Mouse (Mus musculus) spleen, postnatal 14 days (tissue): ENCODE measurements around the gene Gm5460.

Experiments used
- DNase-seq, 2 experiments: peaks; one replicate each; pipeline ENCODE4 v3.0.0; 2021 to 2022; ENCODE audit warnings: low spot score in 2 of 2

Gm5460 gene

DNA sequence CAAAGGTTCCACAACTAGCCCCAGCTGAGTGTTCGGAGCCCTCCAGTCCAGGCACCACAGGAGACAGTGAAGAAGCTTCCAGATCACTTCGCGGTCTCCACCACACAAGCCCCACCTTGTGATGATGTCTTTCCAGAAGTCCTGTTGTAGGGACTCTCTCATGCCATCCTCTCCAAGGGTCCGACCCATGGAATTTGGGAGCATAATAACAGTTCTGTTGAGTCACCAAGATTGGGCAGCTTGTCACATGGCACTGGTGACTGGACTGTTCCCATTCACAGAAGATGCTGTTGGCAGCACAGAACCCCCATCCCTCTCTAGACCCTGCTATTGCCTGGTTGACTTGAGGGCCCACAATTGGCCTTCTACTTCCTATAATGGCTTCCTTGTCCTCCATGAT, at the start of gene Gm5460:
Gm5460 (plus strand) TSS at position 378 of the 400 bp plus-strand sequence.
- DNase-seq = no peak

DNA sequence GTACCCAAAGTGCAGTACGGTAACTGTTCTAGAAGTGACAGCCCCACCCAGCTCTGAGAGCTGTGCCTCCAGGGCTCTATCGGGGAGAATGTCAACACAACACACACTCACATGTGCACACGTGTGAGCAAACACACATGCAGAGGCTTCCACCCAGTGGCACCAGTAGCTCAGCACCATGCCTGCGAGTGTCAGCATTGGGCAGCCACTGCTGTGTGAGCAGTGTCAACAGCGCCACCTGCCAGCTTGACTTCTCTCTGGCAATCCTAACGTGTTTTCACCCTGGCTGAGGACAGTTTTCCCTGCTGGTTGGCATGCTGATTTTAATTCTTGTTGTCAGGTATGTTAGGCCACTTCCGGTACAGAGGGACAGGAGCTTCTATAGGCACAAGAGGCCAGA, 43.9 kb upstream of the Gm5460 start:
- no peak for DNase-seq

DNA sequence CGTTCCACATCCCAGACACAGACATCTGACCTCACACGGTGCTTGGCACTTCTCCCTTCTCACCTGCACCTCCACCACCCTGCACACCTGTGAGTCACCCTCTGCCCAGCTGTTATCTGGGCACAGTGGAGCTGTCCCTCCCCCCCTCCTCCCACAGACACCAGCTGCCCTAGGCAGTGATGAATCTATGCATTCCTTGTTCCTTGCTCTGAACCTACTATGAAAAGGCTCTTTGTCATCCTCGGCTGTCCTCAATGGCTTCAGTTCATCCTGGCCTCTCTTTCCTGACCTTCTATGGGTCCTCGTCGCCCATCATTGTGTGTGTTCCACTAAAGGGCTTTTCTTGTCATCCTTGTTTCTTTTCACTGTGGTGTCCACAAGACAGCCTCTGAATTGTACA, 41.8 kb upstream of the Gm5460 start:
- DNase-seq = no peak

DNA sequence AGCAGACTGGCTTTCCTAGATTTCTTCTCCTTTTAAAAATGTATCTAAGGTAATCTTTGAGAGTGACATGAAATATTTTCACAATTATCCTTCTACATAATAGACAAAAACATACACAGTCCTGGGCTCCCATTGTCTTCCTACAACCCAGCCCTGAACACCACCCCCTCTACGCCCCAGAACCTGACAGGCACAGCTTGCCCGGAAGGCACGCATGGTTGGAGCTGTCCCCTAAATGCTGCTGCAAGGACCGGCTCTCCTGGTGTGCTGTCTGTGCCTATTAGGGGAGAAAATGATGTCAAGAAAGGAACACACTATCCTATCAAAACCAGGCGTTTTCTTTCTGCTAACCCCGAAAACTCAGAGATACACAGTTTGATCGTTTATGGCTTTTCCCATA, 38.8 kb upstream of the Gm5460 start:
- DNase-seq = no peak

DNA sequence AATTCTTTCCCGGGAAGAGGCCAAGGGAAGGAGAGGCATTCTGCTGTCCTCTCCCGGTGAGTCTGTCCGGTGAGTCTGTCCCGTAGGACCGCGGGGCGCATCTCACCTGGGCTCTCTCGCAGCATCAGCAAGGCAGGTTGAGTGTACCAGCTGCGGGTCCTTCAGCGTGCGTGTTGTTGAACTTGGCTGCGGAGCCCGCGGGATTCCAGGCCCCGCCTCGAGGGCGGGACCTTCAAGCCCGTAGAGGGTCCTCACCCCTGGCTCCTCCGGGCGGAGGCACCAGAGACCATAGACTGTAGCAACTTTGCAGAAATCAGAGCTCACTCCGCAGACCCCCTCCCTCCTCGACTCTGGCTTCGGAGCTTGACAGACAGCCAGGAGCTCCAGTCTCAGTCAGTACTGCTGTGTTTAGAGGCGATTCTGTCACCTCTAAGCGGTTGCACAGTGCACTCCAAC, 37.9 kb upstream of the Gm5460 start, which contains the start of gene Zfp488:
Zfp488 (minus strand) TSS at position 161 of the 456 bp plus-strand sequence.
- no peak for DNase-seq

DNA sequence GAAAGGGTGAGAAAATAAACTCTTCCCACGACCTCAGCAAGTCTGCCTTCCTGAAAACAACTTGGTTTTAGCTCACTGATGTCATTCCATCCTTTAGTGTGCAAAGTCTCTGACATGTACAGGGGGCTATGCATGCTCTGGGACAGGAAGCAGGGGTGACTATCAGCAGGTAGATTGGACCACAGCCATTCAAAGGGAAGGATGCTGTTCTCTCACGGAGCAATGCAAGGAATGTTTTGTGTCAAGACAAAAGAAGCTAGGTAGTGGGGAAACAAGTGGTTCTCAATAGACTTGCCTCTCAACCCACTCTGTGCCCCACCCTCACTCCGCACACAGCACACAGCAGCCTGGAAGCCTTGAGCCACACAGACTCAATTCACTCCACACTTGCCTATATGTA, 27.4 kb upstream of the Gm5460 start:
- DNase-seq = no peak

DNA sequence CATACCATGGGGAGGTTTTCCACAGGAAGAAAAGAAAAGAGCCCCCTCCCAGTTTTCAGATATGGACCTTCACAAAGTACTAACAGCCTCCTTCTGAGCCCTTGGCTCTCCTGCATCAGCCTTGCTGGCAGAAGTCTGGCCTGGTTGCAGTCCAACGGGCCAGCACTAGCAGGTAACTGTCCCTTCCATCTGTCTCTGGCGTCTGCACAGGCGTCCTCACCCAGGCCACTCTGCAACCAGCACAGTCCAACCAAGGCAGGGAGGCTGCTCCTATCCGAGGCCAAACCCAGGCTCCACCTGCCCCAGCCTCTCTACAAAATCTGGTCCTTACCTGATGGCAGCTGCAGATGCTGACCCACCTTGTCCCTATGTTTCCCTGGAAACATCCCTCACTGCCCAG, 24.6 kb upstream of the Gm5460 start:
- no peak for DNase-seq

DNA sequence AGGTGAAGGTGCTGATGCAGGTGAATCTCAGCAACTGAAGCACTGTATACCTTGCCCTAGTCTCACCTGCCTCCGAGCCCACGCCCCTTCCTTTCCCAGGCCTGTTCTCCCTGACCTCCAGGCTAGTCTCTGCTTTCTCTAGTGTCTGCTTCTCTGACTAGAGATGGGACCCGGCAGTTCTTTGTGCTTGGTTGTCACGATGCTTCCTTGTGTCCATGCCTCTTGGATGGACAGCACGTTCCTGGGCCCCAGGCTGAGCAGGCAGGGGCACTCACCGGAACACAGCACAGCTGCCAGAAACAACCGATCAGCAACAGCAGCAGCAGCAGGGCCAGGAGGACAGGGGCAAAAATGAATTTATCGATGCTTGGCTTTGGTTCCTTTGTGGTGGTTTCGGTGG, 23.5 kb upstream of the Gm5460 start:
- DNase-seq = no peak

DNA sequence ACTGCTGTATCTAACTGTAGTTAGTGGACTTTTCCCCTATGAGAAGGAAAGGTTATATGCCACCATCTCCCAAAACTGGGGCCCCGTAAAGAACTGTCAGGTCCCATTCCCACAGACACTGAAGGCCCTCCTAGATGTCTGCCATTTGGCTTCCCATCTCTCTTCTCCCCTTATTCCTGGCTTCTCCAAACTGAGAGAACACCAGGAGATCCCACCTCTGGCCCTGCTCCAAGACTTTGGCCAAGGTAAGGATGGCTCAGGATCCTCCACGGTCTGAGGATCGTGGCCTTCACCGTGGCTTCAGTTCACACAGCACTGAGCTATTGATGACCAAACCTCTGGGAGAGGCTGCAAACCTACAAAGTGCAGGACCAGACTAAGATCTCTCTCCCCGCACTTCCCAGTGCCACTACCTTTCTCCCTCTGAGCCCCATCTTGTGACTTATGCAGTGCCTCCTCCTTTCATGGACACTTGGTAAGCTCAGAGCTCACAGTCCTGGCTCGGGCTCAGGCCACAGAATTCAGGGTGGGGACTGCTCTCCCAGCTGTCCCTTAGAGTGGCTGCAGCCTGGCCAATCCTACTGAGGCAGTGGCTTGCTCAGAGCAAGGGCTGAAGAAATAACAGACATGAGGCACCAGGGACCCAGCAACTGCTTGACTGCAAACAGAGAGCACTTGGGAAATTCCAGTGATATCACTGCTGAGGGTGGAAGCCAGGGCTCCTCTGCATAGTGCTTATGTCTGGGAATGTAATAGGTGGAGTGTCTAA, 22.9 kb upstream of the Gm5460 start:
- DNase-seq = no peak

DNA sequence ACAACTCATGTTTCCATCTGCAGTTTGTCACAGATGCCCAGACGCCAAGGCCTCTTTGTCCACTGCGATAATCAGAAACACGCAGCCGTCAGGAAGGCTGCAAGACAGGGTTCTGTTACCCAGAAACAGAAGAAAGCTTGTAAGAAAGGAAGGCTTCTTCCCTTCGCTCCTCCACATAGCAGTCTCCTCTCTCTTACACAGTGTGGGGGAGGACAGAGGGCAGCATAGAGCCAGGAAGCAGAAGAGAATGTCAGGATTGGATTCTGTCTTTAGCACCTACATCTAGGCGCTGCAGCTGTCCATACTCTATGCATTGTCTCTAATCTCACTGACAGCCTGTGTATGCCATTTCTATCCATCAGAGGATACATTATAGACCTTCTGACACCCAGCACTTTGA, 19.1 kb upstream of the Gm5460 start:
- DNase-seq = no peak

DNA sequence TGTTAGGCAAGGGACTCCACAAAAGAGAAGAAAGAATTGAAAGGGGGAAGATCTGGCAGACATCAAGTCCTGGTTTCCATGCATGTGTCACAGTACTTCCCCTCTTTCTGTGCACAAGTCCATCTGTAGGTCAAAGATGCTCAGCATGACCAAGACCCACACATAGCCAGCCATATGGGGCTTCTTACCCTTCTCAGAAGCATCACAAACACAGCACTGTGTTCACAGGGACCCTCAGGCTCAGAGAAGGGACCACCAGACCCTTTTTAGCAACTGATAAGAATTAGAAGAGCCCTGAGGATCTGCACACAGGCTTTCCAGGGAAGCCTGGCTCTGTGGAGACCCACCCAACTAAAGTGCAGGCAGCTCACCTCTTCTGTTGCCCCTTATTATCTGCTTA, 16.5 kb upstream of the Gm5460 start:
- DNase-seq = no peak

DNA sequence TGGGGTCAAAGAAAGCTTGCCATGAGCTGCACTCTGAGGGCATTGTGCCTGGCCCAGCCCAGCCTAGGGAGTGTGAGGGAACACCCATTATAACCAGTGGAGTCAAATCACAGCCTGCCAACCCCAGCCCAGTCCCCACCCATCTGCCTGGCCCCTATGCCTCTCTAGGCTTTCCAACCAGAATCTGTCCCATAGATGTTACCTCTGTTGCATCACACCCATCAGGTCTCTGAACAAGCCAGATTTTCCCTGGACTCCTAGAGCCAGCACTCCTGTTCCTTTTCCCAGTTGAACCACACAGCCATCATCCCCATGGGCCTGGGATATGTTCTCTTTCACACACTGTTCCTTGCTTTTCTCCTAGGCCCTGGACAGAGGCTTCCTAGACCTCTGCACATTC, 15.1 kb upstream of the Gm5460 start:
- DNase-seq = no peak

DNA sequence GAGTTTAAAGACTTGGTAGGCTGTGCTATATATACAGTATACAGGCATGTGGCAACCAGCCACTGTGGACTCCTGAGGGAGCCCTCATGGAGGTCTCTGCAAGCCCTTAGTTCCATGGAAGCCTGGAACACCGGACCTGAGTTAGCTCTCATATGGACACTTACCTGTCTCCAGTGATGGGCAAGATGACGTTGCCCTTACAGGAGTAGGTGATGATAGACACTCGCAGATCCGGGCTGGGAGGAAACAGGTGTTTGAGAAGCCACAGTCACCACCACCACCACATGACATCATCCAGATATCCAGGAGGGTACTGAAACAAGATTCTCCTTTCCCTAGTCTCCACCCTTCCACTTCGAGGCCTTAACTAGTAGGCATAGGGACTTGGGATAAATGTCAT, 14.2 kb upstream of the Gm5460 start:
- DNase-seq = no peak

DNA sequence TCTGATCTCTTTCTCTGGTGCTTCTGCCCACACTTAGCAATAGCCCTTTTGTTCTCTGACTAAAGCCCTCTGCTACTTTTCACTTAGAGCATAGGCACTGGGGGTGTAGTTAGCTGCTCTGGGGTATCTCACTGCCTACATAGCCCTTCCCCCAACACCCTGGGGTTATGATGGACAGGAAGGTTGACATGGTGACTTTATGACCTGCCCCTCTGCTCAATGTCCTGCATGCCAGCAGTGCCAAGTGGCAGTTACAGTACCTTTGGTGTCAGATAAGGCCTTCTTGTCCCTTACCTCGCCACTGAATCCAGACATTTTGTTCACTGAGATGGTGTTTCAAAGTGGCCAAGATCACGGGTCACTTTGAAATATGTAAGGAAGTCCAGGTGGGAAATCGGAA, 1.5 kb upstream of the Gm5460 start, which contains the start of gene Gm30083:
Gm30083 (minus strand) TSS at position 120 of the 400 bp plus-strand sequence.
- DNase-seq = no peak

DNA sequence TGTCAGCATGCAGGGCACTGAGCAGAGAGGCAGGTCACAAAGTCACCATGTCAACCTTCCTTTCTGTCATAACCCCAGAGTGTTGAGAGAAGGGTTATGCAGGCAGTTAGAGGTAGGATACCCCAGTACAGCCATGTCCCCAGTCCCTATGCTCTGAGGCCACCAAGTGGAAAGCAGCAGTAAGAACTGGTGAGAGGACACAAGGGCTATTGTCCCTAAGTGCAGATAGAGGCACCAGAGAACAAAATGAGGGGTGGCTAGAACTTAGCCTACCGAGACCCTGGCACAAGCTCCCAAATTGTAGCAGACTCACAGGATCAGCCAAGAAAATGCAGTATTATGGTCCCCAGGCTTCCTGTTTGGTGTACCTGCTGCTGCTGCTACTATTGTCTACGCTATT, 380 bp downstream of the Gm5460 start:
- DNase-seq = no peak

DNA sequence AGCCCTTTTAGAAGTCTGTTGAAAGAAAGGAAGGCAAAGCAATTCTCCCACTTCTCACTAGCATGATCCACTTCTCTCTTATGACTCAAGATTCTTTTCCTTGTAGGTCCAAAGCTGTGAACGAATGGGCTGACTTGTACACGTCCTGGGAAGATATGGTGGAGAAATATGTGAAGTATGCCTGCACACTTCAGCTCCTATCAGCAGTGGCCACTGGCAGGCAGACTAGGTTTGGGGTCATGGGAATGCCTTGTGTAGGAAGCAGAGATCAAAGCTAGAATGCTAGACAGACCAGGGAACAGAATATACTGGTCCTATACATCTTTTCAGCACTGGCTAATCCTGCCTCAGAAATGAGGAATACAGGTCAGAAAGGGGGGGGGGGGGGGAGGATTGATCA, 10.2 kb downstream of the Gm5460 start:
- DNase-seq = no peak

DNA sequence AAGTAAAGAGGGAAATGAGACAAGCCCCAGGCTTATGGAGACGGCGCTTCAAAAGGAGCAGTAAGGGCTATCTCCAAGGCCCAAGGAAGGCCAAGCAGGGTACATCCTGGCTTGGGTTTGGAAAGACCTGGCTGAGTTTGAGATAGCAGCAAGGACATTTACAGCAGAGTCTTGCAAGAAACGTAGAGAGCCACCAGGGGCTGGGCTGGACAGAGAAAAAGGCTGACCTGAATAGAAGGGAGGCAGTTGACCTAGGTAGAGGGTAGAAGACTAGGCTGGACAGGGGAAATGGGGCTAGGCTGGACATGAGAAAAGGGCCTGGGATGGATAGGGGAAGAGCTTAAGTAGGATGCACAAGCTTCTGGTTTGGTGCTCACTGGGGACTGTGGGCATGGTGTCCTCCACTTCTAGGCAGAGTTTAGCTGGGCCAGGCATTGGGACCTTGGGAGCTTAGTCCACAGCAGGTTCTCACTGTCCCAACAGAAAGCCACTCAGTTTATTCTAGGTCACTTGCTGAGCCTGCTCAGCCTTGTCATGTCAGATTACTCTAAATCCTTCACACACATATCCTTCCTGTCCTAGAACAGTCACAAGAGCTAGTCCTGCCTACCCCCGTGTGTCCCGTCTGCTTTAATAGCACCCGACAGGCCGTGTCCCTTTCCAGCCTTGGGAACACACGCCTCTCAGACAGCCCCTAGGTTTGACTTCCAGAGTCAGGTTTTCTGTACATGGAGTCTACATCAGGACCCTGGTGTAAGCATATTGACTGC, 17.5 kb downstream of the Gm5460 start:
- DNase-seq = no peak

DNA sequence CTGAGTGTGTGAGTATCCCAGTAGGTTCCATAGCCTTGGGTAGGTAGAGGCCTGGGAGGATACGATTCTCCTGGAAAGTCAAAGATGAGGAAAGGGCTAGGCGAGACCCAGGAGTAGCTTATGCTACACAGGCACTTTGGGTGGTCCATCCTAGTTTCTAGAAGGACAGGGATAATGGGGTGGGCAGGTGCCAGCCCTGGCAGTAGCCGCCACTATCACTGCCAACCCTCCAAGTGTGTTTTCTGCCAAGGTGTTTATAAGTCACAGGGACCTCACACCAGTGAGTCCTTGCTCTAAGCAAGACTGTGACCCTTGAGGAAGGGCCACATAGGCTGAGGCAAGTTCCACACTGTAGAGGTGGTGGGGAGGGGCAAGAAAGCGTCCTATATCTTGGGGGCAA, 24.7 kb downstream of the Gm5460 start:
- no peak for DNase-seq

DNA sequence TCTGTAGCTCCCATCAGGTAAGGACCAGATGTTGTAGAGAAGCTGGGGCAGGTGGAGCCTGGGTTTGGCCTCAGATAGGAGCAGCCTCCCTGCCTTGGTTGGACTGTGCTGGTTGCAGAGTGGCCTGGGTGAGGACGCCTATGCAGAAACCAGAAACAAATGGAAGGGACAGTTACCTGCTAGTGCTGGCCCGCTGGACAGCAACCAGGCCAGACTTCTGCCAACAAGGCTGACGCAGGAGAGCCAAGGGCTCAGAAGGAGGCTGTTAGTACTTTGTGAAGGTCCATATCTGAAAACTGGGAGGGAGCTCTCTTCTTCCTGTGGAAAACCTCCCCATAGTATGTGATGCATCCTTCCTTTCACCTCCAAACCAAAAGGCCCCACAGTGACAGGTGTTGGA, 26.8 kb downstream of the Gm5460 start:
- no peak for DNase-seq

DNA sequence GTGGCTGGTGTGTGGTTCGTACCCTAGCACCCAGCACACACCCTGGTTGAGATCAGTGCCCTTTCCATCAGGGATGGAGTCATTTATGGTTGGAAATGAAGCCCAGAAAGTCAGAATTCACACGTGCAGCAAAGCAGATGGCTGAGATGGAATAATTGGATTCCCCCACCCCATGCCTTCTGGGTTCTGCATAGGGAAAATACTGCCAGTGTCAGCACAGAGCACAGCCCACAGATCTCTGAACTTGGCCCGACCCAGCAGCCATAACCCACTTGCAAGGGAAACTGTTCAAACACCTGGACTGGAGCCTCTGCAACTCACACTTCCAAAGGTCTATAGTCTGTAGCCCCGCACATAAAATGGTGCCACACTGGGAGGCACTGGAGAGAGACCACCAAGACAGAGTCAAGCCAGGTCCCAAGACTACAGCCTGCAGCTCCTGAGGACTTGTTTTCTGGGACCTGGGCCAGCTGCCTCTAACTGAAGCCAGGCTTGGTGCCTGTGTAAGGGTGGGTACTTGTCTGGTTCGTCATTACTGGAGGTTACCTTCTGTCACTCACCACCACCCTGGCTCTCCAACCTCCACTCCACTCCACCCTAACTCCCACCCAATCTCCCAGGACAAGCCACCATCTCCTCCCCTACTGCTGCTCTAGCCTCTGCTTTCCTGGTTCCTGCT, 33.7 kb downstream of the Gm5460 start:
- DNase-seq = no peak

DNA sequence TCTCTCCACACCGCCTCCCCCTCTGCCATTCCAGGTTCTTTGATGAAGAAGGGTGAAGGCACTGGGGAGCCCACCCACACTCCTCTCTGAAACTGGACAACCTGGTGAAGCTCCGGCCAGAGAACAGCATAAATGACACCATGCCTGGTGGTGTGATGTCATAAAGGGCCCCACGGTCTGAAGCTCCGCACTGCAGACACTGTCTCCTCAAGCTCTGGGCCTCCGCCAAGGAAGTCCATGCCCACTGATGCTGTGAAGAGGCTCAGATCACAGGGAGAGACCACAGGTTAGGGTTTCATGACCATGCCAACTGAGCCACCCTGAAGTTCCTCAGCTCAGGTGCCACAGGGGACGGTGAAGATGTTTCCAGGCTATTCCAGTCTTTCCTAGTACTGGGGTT, 36.0 kb downstream of the Gm5460 start, which contains the start of gene Antxrl:
Antxrl (plus strand) TSS at position 192 of the 400 bp plus-strand sequence.
- no peak for DNase-seq

DNA sequence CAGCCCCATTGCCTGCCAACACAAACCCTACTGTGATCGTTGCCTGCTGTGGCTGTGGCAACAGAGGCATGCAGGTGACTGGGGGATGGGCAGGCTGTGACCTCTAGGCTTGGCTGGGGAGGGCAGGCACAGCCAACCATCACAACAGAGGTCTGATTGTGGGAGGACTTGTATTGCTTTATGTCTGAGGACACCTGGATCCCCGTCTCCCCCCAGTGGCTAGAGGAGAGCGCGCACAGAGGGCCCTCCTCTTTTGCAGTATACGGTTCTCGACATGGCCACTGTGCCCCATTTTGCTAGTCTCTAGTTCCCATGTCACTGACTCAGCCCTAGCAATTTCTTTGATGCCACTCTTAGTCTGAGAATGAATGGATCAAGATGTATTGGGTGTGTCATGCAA, 55.1 kb downstream of the Gm5460 start:
- DNase-seq = no peak
